Mouse (Mus musculus) intestine, embryonic 14.5 days (tissue): ENCODE measurements around the gene Ctsl. TPM values are rescaled to one million over a fixed set of nuclear protein-coding genes. Genes with fewer than 3 reads are reported as not detected.
A peak's percentile ranks its signal among the peaks of the same experiment; 100 is the strongest.

Source experiments
- ATAC-seq: fragments of 200-750 bp; cut with Nextera tagmentation; replicated peaks from 2 replicates; pipeline ENCODE4 v1.8.0; 2017; ENCODE audit warnings: low read depth, moderate number of reproducible peaks, moderate TSS enrichment, moderate library complexity; ENCODE audit not compliant: low FRiP score, low TSS enrichment
- DNase-seq: peaks from one replicate; pipeline ENCODE4 v3.0.0-alpha.2; 2018; ENCODE audit warnings: low spot score
- H3K27ac ChIP-seq: fragments of 300-500 bp; sonication (generic); 2 replicates; pipeline ENCODE4 v1.5.1; 2014; ENCODE audit warnings: low read depth, mild to moderate bottlenecking, control low read depth
- H3K27me3 ChIP-seq: fragments of 300-500 bp; sonication (generic); replicated peaks from 2 replicates; pipeline ENCODE4 v1.6.1; 2014; ENCODE audit warnings: low read length, control low read depth; ENCODE audit not compliant: control insufficient read depth, insufficient read depth
- H3K36me3 ChIP-seq: fragments of 300-500 bp; sonication (generic); 2 replicates; pipeline ENCODE4 v1.6.1; 2014; ENCODE audit warnings: low read length, control low read depth; ENCODE audit not compliant: control insufficient read depth, insufficient read depth
- H3K4me1 ChIP-seq: fragments of 300-500 bp; sonication (generic); replicated peaks from 2 replicates; pipeline ENCODE4 v1.6.1; 2014; ENCODE audit warnings: low read length, control low read depth, mixed read lengths; ENCODE audit not compliant: control insufficient read depth, insufficient read depth
- H3K4me2 ChIP-seq: fragments of 300-500 bp; sonication (generic); 2 replicates; pipeline ENCODE4 v1.6.1; 2014; ENCODE audit warnings: low read length
- H3K4me3 ChIP-seq: fragments of 300-500 bp; sonication (generic); 2 replicates; pipeline ENCODE4 v1.5.1; 2014; ENCODE audit warnings: low read depth, low read length, control low read depth, mixed read lengths
- H3K9ac ChIP-seq: fragments of 300-500 bp; sonication (generic); 2 replicates; pipeline ENCODE4 v1.6.1; 2014; ENCODE audit warnings: mild to moderate bottlenecking, low read length
- H3K9me3 ChIP-seq: fragments of 300-500 bp; sonication (generic); 2 replicates; pipeline ENCODE4 v1.6.1; 2016; ENCODE audit warnings: low read length, control low read depth; ENCODE audit not compliant: control insufficient read depth
- WGBS: fragments of 180-500 bp; shearing (Covaris S2); extraction: QIAGEN DNeasy Blood & Tissue Kit; methylation state at CpG from one replicate; pipeline ENCODE4 v1.1.7; 2014; 5-methylcytosine and 5-hydroxymethylcytosine counted together
- polyA plus RNA-seq: library from polyadenylated mRNA; unstranded; fragments of >200 nt; fragmentation: Nextera tagmentation; extraction: Ambion mirVana; gene quantifications from 2 replicates; pipeline ENCODE4 v1.2.1, GENCODE M21; 2014

Gene Ctsl
- polyA plus RNA-seq, 1 experiment from 2014 or later, result 167 TPM

DNA sequence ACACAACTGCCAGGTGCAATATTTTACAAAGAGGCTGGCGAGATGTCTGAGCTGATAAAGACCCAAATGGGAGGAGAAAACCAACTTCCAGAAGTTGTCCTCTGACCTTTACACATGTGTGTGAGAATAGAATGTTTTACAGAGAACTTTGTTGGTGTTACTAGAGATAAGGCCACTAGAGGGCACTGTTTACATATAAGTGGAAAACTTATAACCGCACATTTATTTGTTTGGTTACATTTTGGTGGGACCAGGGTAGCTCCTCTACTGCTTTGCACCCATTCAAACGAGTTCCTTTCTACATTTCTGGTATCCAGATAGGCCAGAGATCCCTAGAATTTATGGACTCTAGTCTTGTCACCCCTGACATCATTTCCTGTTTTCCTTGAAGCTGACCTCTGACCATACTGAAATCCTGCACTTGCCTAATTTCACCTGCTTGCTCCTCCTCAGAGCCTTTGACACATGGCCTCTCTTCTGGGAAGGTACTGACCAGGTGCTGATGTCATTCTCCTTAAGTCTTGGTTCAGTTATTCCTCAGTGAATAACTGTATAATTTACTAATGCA lies 55.1 kb downstream of the Ctsl start:
- no peak for ATAC-seq
- 3% methylated on average over 3 of the region's 3 CpGs for WGBS
- no peak for DNase-seq
- H3K4me3 ChIP-seq, result no peak overlapping the region
- no peaks in the 10 kb centered on the region for H3K27me3 ChIP-seq
- H3K27ac ChIP-seq, result no peak overlapping the region
- no peaks in the 10 kb centered on the region for H3K9me3 ChIP-seq
- no peak overlapping the region for H3K4me2 ChIP-seq
- no peaks in the 10 kb centered on the region for H3K36me3 ChIP-seq
- no peak overlapping the region for H3K9ac ChIP-seq
- H3K4me1 ChIP-seq, result peaks cover 11% of the 10 kb centered on the region

DNA sequence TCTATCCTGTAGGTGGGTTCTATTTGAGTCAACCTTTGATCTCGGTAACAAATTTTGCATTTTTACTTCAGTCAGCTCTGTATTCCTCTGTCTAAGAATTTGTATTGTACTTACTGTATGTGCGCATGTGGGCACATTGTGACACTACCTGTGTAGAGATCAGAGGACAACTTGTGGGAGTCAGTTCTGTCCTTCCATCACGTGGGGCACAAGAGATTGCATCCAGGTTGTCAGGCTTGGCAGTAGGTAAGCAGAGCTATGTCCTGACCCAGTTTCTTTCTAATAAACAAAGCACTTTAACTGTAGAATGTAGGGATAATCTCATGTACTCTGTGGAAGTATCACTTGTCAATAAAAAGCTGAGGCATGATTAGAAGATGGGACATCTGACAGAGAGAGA lies 56.6 kb downstream of the Ctsl start:
- Histone ChIP-seq H3K4me1 (peaks cover 20% of the 10 kb centered on the region), H3K9ac (no peak overlapping the region), H3K27me3 (no peaks in the 10 kb centered on the region), H3K27ac (no peak overlapping the region), H3K4me3 (no peak overlapping the region), H3K9me3 (no peaks in the 10 kb centered on the region), H3K4me2 (no peak overlapping the region), H3K36me3 (no peaks in the 10 kb centered on the region)
- DNase-seq (no peak), ATAC-seq (no peak)
- WGBS, result 82% methylated on average over 3 of the region's 3 CpGs

DNA sequence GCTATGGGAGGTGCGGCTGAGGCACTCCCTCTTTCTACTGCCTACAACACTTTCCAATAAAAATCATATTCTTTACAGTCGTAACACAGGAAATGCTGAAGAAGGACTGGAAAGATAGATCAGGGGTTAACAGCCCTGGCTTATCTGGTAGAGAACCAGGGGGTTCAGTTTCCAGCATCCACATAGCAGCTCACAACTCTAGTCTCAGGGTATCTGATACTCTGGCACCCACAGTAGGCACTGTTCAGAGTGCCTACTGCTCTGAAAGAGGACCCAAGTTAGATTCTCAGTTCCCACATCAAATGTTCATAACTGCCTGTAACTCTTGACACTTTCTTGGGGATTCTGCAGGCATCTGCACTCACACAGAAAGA lies 57.8 kb downstream of the Ctsl start:
- H3K4me2 ChIP-seq, result peak overlapping the region; percentile 62
- peak overlapping the region; percentile 73 for H3K4me3 ChIP-seq
- H3K27me3 ChIP-seq, result no peaks in the 10 kb centered on the region
- no peaks in the 10 kb centered on the region for H3K9me3 ChIP-seq
- H3K36me3 ChIP-seq, result peaks cover 8% of the 10 kb centered on the region
- ATAC-seq, result peak; percentile 49; the same call in 1 of the 2 replicates
- WGBS, result 0% methylated on average over 2 of the region's 2 CpGs
- H3K4me1 ChIP-seq, result peaks cover 20% of the 10 kb centered on the region
- no peak overlapping the region for H3K9ac ChIP-seq
- no peak for DNase-seq
- peak overlapping the region; percentile 93 for H3K27ac ChIP-seq

DNA sequence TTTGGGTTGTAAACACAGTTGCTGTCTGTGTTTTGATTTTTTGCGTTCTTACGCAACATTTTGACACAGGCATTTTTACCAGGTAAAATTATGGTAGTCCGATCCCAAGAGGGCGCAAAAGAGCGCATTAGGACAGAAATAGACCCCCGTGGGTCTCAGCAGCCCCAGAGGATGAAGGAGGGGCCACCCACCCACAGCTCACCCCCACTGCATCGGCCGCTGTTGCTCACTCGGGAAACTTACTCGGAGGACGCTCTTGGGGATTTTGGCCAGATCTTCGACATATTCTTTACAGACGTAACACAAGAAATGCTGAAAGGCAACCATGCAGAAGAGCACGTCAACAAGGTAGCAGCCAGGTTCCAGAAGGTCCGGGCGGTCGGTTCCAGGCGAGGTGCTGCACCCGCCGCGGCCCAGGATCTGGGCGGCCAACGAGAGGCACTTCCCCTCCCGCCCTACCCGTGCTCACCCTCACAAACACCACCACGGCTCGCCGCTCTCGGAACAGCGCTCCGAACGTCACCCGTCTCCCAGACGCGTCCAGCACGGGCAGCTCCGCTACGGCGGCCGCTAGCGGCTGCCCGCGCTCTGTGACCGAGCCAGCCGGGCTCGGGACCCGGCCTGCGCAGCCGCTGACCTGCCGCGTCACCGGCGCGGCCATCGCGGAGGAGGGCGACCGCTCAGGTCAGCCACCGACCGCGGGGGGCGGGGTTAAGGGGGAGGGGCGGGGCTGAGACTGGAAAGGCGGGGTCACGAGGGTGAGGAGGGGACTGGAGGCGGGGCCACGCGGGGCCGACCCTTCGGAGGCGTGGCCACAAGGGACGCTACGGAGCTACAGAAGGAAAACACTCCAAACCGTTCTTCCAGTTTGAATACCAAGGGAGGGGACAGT lies 58.4 kb downstream of the Ctsl start, which contains the start of gene Aaed1:
Aaed1 (minus strand) TSS at position 687 of the 892 bp plus-strand sequence.
- H3K4me2 ChIP-seq, result peak within 1 kb of the TSS; percentile 62
- DNase-seq, result peak; percentile 99
- no peaks in the 10 kb centered on the region for H3K9me3 ChIP-seq
- H3K4me3 ChIP-seq, result peak within 1 kb of the TSS; percentile 73
- peaks cover 20% of the 10 kb centered on the region for H3K4me1 ChIP-seq
- peak within 1 kb of the TSS; percentile 70 for H3K9ac ChIP-seq
- H3K36me3 ChIP-seq, result peaks cover 14% of the 10 kb centered on the region
- ATAC-seq, result peak; percentile 93
- under 1% methylated on average over 62 of the region's 74 CpGs for WGBS
- H3K27me3 ChIP-seq, result no peaks in the 10 kb centered on the region
- H3K27ac ChIP-seq, result peak within 1 kb of the TSS; percentile 93

DNA sequence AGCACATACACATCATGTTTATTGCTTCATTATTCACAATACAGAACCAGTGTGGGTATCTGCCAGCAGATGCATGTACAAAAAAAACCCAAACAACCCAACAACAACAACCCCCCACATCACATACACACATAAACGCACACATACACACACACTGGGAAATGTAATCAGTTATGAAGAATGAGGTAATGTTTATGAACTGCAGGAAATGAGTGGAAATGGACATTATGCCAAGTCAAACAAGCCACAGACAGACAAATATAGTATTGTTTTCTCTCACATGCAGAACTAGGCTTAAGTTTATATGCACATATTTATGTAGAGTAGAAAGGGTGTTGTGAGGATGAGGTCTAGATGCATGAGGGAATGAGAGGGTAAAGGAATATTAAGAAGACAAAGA lies 59.4 kb downstream of the Ctsl start:
- ATAC-seq, result no peak
- Histone ChIP-seq H3K36me3 (peaks cover 19% of the 10 kb centered on the region), H3K27ac (peak overlapping the region; percentile 93; the same call in 1 of the 2 replicates)

DNA sequence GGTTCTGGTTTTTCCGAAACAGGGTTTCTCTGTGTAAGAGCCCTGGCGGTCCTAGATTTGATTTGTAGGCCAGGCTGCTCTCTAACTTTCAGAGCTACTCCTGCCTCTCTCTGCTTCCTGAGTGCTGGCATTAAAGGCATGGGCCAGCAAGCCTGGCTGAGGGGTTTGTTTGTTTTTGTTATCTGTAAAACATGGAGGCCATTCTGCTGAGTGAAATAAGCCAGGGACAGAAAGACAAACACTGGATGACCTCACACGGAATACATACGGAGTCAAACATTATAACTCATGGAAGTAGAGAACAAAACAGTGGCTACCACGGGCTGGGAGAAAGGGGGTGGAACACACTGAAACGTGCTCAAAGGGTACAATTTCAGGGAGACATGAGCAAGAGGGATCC lies 60.1 kb downstream of the Ctsl start:
- Histone ChIP-seq H3K9ac (no peak overlapping the region), H3K27me3 (no peaks in the 10 kb centered on the region), H3K36me3 (peaks cover 19% of the 10 kb centered on the region), H3K4me3 (no peak overlapping the region), H3K4me1 (peaks cover 20% of the 10 kb centered on the region), H3K4me2 (peak overlapping the region; percentile 62), H3K27ac (no peak overlapping the region; the same call in 1 of the 2 replicates), H3K9me3 (no peaks in the 10 kb centered on the region)
- ATAC-seq (no peak), DNase-seq (no peak)
- 19% methylated on average over 6 of the region's 6 CpGs for WGBS

More for the DNA sequence above, 59.4 kb downstream of the Ctsl start:
- Histone ChIP-seq H3K27me3 (no peaks in the 10 kb centered on the region), H3K4me2 (peak overlapping the region; percentile 62), H3K4me3 (peak overlapping the region; percentile 73), H3K9ac (no peak overlapping the region), H3K4me1 (peaks cover 20% of the 10 kb centered on the region), H3K9me3 (no peaks in the 10 kb centered on the region)
- 40% methylated on average over 1 of the region's 1 CpGs for WGBS
- no peak for DNase-seq

DNA sequence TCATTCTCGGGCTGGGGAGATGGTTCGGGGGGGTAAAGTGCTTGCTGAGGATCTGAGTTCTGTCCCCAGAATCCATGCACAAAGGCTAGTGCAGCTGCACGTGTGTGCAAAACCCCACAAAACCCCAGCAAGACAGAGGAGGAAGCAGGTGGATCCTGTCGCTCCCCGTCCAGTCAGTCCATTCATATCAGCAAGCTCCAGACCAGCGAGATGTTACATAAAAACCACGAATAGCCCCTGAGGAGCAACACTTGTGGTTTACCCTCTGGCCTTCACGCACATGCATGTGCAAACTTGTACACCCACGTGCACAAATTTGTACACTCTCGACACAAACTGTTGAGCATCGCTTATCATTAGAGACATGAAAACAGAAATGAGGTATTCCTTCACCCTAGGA lies 60.8 kb downstream of the Ctsl start:
- Histone ChIP-seq H3K27ac (no peak overlapping the region), H3K4me2 (peak overlapping the region; percentile 32), H3K9ac (no peak overlapping the region), H3K36me3 (peaks cover 23% of the 10 kb centered on the region), H3K4me3 (no peak overlapping the region), H3K4me1 (peaks cover 20% of the 10 kb centered on the region), H3K27me3 (no peaks in the 10 kb centered on the region), H3K9me3 (no peaks in the 10 kb centered on the region)
- WGBS, result 56% methylated on average over 11 of the region's 11 CpGs
- DNase-seq (no peak), ATAC-seq (no peak)
